Mouse (Mus musculus): ENCODE data around the gene Gm6803. TPM values are rescaled to one million over a fixed set of nuclear protein-coding genes. Genes with fewer than 3 reads are reported as not detected.
"Not testable (repeated sequence)": the region's sequence is repeated elsewhere in the genome, so short reads cannot be mapped to it uniquely, and the experiment has no call there.

Gene Gm6803
- total RNA-seq (2015) (not detected in 2 replicates), total RNA-seq (2017) (not detected in 2 replicates)

DNA sequence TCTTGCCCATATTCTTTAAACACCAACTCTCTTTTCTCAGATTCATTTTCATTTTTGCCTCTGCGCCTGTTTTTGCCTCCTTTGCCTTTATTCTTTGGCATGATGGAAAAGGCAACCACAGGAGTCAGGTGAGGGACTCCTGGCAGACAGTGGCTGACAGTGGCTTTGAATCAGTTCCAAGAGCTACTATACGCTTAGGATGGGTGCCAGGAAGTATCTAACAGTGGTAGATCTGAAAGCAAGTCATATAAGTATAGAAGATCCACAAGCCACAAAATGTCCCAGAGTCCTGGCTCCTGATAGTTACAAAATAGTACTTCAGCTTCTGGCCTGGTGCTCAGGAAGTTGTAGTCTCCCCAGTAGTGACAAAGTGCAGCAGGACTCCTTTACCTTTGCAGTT, at the start of gene Gm6803:
Gene Gm6803, minus strand, starts transcription at position 101 of the 400 bp plus-strand sequence.
- ATAC-seq (ENCODE audit: poor library complexity, severe bottlenecking): not testable (repeated sequence)

DNA sequence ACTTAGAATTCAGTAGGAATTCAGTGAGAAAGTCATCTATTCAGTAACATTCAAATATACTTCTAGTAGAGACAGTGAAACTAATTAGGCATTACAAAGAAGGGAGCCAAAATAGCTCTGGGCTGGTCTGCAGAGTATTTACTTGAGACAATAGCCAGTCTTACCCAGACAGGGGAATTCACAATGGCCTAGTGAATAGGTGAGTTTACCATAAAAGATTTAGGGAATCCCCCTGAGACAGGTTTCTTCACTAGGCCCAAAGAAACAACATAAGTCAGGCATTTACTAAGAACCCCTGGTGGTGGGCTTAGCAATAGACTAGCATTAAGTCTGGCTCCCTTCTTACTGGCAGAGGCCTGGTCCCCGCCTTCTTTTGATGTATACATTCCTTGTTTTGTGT, 26.7 kb upstream of the Gm6803 start:
- not testable (repeated sequence) for ATAC-seq (ENCODE audit: poor library complexity, severe bottlenecking)

DNA sequence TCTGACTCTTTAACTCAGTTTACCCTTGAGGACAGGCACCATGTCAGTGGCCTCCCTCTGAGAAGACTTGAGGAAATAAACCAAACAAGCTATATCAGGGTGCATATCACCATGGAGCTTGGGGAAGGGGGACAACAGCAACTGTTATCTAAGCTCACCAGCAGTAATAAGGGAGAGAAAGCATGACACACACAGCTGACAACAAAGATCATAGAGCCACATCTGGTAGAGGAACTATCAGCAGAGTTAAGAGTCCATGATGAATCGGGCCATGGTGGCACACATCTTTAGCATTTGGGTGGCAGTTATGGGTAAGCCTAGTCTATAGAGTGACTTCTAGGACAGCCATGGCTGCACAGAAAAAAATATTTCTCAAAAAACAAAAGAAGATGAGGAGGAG, 21.1 kb upstream of the Gm6803 start:
- not testable (repeated sequence) for ATAC-seq (ENCODE audit: poor library complexity, severe bottlenecking)

GRCm38 (mm10) chr12:88039062-88039461, 20.5 kb upstream of the Gm6803 start:
- ATAC-seq (ENCODE audit: poor library complexity, severe bottlenecking): not testable (repeated sequence)

DNA sequence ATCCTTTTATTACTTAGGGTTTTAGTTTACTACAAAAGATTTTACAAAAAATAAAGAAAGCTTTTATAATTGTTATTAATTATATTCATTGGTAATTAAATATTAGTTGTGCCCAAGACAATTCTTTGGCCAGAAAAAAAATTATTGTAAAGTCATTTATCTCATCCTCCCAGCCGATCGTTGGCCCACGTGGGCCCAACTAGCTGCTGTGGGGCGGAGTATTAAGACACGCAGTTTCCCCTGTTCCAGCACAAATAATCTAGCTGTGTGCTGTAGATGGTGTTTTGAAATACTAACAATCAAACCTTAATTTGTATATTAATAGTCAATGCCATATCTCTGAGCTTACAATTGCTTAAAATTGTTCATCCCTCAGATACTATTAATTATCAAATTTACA, 13.7 kb upstream of the Gm6803 start:
- not testable (repeated sequence) for ATAC-seq (ENCODE audit: poor library complexity, severe bottlenecking)

- ATAC-seq (ENCODE audit: poor library complexity, severe bottlenecking): not testable (repeated sequence)
These were observed 8.1 kb upstream of the Gm6803 start, which contains the start of gene Gm2056 for GRCm38 (mm10) chr12:88026704-88027103. Gene Gm2056, plus strand, starts transcription at chr12:88027004.

DNA sequence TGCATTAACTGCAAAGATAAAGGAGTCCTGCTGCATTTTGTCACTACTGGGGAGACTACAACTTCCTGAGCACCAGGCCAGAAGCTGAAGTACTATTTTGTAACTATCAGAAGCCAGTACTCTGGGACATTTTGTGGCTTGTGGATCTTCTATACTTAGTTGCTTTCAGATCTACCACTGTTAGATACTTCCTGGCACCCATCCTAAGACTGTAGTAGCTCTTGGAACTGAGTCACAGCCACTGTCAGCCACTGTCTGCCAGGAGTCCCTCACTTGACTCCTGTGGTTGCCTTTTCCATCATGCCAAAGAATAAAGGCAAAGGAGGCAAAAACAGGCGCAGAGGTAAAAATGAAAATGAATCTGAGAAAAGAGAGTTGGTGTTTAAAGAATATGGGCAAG, 7.0 kb downstream of the Gm6803 start, which contains the start of gene Gm2075:
Gene Gm2075, plus strand, starts transcription at position 301 of the 400 bp plus-strand sequence.
- ATAC-seq (ENCODE audit: poor library complexity, severe bottlenecking): not testable (repeated sequence)

- ATAC-seq (ENCODE audit: poor library complexity, severe bottlenecking): not testable (repeated sequence)
These were observed 14.5 kb downstream of the Gm6803 start for GRCm38 (mm10) chr12:88004118-88004517.

GRCm38 (mm10) chr12:87984000-87984399, 34.6 kb downstream of the Gm6803 start:
- ATAC-seq (ENCODE audit: poor library complexity, severe bottlenecking): not testable (repeated sequence)

Other genes starting within 250 kb of the Gm6803 start
- gene Gm21319, start 243.0 kb downstream of the Gm6803 start, total RNA-seq (2015): not detected in 2 replicates
- gene Gm21319, start 243.0 kb downstream of the Gm6803 start, total RNA-seq (2017): not detected in 2 replicates
- not detected in 2 replicates for gene Gm21936, start 223.3 kb downstream of the Gm6803 start, total RNA-seq (2015)
- not detected in 2 replicates for gene Gm21936, start 223.3 kb downstream of the Gm6803 start, total RNA-seq (2017)
- gene BB287469, start 202.2 kb downstream of the Gm6803 start, total RNA-seq (2015): not detected in 2 replicates
- gene BB287469, start 202.2 kb downstream of the Gm6803 start, total RNA-seq (2017): not detected in 2 replicates
- not detected in 2 replicates for gene Gm2001, start 176.4 kb downstream of the Gm6803 start, total RNA-seq (2015)
- not detected in 2 replicates for gene Gm2001, start 176.4 kb downstream of the Gm6803 start, total RNA-seq (2017)
- not detected in 2 replicates for gene Gm2016, start 144.7 kb downstream of the Gm6803 start, total RNA-seq (2015)
- gene Gm2016, start 144.7 kb downstream of the Gm6803 start, total RNA-seq (2017): not detected in 2 replicates
- not detected in 2 replicates for gene Gm2022, start 123.4 kb downstream of the Gm6803 start, total RNA-seq (2015)
- not detected in 2 replicates for gene Gm2022, start 123.4 kb downstream of the Gm6803 start, total RNA-seq (2017)
- gene Gm2035, start 98.9 kb downstream of the Gm6803 start, total RNA-seq (2015): not detected in 2 replicates
- not detected in 2 replicates for gene Gm2035, start 98.9 kb downstream of the Gm6803 start, total RNA-seq (2017)
- gene Gm2042, start 64.7 kb downstream of the Gm6803 start, total RNA-seq (2015): not detected in 2 replicates
- not detected in 2 replicates for gene Gm2042, start 64.7 kb downstream of the Gm6803 start, total RNA-seq (2017)
- gene Gm2075, start 6.9 kb downstream of the Gm6803 start, total RNA-seq (2015): not detected in 2 replicates
- not detected in 2 replicates for gene Gm2075, start 6.9 kb downstream of the Gm6803 start, total RNA-seq (2017)
- gene Gm2056, start 8.2 kb upstream of the Gm6803 start, total RNA-seq (2015): not detected in 2 replicates
- gene Gm2056, start 8.2 kb upstream of the Gm6803 start, total RNA-seq (2017): not detected in 2 replicates
- gene Gm16368, start 64.9 kb upstream of the Gm6803 start, total RNA-seq (2015): not detected in 2 replicates
- not detected in 2 replicates for gene Gm16368, start 64.9 kb upstream of the Gm6803 start, total RNA-seq (2017)
- not detected in 2 replicates for gene Gm10436, start 163.3 kb upstream of the Gm6803 start, total RNA-seq (2015)
- gene Gm10436, start 163.3 kb upstream of the Gm6803 start, total RNA-seq (2017): not detected in 2 replicates
- gene Gm8332, start 231.3 kb upstream of the Gm6803 start, total RNA-seq (2015): not detected in 2 replicates
- gene Gm8332, start 231.3 kb upstream of the Gm6803 start, total RNA-seq (2017): not detected in 2 replicates